Mouse (Mus musculus) forebrain, embryonic 11.5 days (tissue): ENCODE measurements around the gene Cinp. TPM values are rescaled to one million over a fixed set of nuclear protein-coding genes. Genes with fewer than 3 reads are reported as not detected.
A peak's percentile ranks its signal among the peaks of the same experiment; 100 is the strongest.

Experiments
- ATAC-seq: fragments of 200-750 bp; cut with Nextera tagmentation; replicated peaks from 2 replicates; pipeline ENCODE4 v1.8.0; 2017; ENCODE audit warnings: moderate TSS enrichment; ENCODE audit not compliant: low FRiP score
- DNase-seq: peaks from one replicate; pipeline ENCODE4 v3.0.0-alpha.2; 2017; ENCODE audit warnings: low spot score
- H3K27ac ChIP-seq: fragments of 300-500 bp; sonication (generic); 2 replicates; pipeline ENCODE4 v1.5.1; 2014; ENCODE audit warnings: low read depth, low read length
- H3K27me3 ChIP-seq: fragments of 300-500 bp; sonication (generic); 2 replicates; pipeline ENCODE4 v1.6.1; 2014; ENCODE audit warnings: mild to moderate bottlenecking, low read length, mixed read lengths; ENCODE audit not compliant: control insufficient read depth, insufficient read depth
- H3K36me3 ChIP-seq: fragments of 300-500 bp; sonication (generic); 2 replicates; pipeline ENCODE4 v1.6.1; 2014; ENCODE audit warnings: mild to moderate bottlenecking, low read length, moderate library complexity, mixed read lengths; ENCODE audit not compliant: control insufficient read depth, insufficient read depth
- H3K4me1 ChIP-seq: fragments of 300-500 bp; sonication (generic); replicated peaks from 2 replicates; pipeline ENCODE4 v1.6.1; 2014; ENCODE audit warnings: low read length, mixed read lengths; ENCODE audit not compliant: control insufficient read depth, insufficient read depth
- H3K4me2 ChIP-seq: fragments of 300-500 bp; sonication (generic); 2 replicates; pipeline ENCODE4 v1.6.1; 2014; ENCODE audit warnings: low read depth, mild to moderate bottlenecking, low read length, moderate library complexity, mixed read lengths; ENCODE audit not compliant: severe bottlenecking
- H3K4me3 ChIP-seq: fragments of 300-500 bp; sonication (generic); 2 replicates; pipeline ENCODE4 v1.5.1; 2014; ENCODE audit warnings: low read depth, low read length
- H3K9ac ChIP-seq: fragments of 300-500 bp; sonication (generic); 2 replicates; pipeline ENCODE4 v1.6.1; 2014; ENCODE audit warnings: low read length
- H3K9me3 ChIP-seq: fragments of 300-500 bp; sonication (generic); 2 replicates; pipeline ENCODE4 v1.6.1; 2016; ENCODE audit warnings: low read length, mixed read lengths; ENCODE audit not compliant: control insufficient read depth
- WGBS: fragments of 180-500 bp; shearing (Covaris S2); extraction: QIAGEN DNeasy Blood & Tissue Kit; methylation state at CpG from one replicate; pipeline ENCODE4 v1.1.7; 2014; 5-methylcytosine and 5-hydroxymethylcytosine counted together
- polyA plus RNA-seq: library from polyadenylated mRNA; unstranded; fragments of >200 nt; fragmentation: Nextera tagmentation; extraction: Ambion mirVana; gene quantifications from 2 replicates; pipeline ENCODE4 v1.2.1, GENCODE M21; 2014

Cinp gene
- polyA plus RNA-seq, result 92.7 and 96.0 TPM in 2 replicates

GRCm38 (mm10) chr12:110889036-110890020, at the start of gene Cinp, which contains the start of gene Tecpr2:
TSS of gene Cinp (minus strand) at chr12:110889145.
TSS of gene Tecpr2 (plus strand) at chr12:110889264.
- ATAC-seq, result peak; percentile 99
- DNase-seq, result peak; percentile 98
- H3K4me2 ChIP-seq, result peak within 1 kb of the TSS; percentile 96
- H3K4me1 ChIP-seq, result peaks cover 5% of the 10 kb centered on the region; the same call in 1 of the 2 replicates
- no peaks in the 10 kb centered on the region for H3K9me3 ChIP-seq
- peak within 1 kb of the TSS; percentile 84 for H3K4me3 ChIP-seq
- no peaks in the 10 kb centered on the region for H3K27me3 ChIP-seq
- no peaks in the 10 kb centered on the region for H3K36me3 ChIP-seq
- WGBS, result under 1% methylated on average over 72 of the region's 74 CpGs
- peak within 1 kb of the TSS; percentile 80 for H3K27ac ChIP-seq
- H3K9ac ChIP-seq, result peak within 1 kb of the TSS; percentile 84

DNA sequence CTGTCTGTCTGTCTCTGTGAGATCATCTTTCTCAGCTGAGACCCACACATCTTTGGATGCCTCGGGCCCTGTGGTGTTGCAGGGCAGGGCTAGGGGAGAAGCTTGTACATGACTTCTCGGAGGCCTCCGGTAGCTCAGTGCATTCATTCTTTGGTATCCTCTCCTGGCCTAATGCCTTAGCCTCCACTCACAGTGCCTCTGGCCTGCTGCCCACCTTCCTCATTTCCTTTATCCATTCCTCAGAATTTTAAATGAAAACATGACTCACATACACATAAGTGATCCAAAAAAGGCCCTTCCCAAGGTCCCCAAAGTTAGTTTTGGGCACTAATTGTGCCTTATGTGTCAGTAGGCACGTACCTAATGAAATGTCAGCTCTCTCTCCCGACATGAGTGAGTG, 48.6 kb upstream of the Cinp start:
- Histone ChIP-seq H3K27ac (no peak overlapping the region), H3K9me3 (no peaks in the 10 kb centered on the region), H3K36me3 (peaks cover 5% of the 10 kb centered on the region; the same call in 1 of the 2 replicates), H3K4me1 (no peaks in the 10 kb centered on the region), H3K4me2 (no peak overlapping the region), H3K27me3 (no peaks in the 10 kb centered on the region), H3K9ac (no peak overlapping the region), H3K4me3 (no peak overlapping the region)
- DNase-seq (no peak), ATAC-seq (no peak)
- 90% methylated on average over 5 of the region's 5 CpGs for WGBS

DNA sequence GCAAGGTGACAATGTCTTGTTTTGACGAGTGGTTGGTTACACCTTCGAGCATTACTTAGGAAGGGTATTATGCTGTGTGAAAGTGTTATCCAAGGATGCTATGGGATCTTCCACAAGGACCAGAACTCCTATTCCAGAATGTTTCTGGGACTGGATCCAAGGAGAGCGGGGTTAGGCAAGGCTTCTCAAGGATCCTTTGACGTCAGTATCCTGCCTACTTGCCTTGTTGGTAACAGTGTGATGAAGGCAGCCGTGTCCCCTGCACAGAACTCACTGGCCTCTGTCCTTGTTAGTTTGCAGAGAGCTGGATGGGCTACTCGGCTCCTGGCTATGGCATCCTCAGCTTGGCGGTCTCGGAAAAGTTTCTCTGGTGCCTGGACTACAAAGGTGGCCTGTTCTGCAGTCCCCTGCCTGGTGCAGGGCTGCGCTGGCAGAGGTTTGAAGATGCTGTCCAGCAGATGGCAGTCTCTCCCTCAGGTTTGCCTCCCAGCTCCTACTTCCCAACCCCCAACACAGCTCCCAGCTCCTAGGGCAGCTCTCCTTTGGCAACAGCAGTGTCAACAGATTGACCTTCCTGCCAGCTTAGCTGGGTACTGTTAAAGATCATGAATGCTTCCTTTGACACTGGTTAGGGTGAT, 47.2 kb upstream of the Cinp start:
- H3K36me3 ChIP-seq, result peaks cover 5% of the 10 kb centered on the region; the same call in 1 of the 2 replicates
- H3K27me3 ChIP-seq, result no peaks in the 10 kb centered on the region
- H3K9ac ChIP-seq, result no peak overlapping the region
- peak; percentile 84 for DNase-seq
- no peak overlapping the region for H3K27ac ChIP-seq
- H3K4me1 ChIP-seq, result no peaks in the 10 kb centered on the region
- H3K4me3 ChIP-seq, result no peak overlapping the region
- 64% methylated on average over 9 of the region's 9 CpGs for WGBS
- no peak overlapping the region for H3K4me2 ChIP-seq
- peak; percentile 83 for ATAC-seq
- H3K9me3 ChIP-seq, result no peaks in the 10 kb centered on the region

- Histone ChIP-seq H3K36me3 (peaks cover 2% of the 10 kb centered on the region; the same call in 1 of the 2 replicates), H3K4me3 (no peak overlapping the region), H3K9me3 (no peaks in the 10 kb centered on the region), H3K27ac (no peak overlapping the region), H3K27me3 (no peaks in the 10 kb centered on the region), H3K4me1 (no peaks in the 10 kb centered on the region), H3K9ac (no peak overlapping the region), H3K4me2 (no peak overlapping the region)
- ATAC-seq, result no peak
- WGBS, result 77% methylated on average over 5 of the region's 5 CpGs
- DNase-seq, result no peak
These were observed 43.9 kb upstream of the Cinp start for GRCm38 (mm10) chr12:110932820-110933219.

GRCm38 (mm10) chr12:110921572-110921971, 32.6 kb upstream of the Cinp start:
- H3K4me2 ChIP-seq, result no peak overlapping the region
- H3K27me3 ChIP-seq, result no peaks in the 10 kb centered on the region
- no peak overlapping the region for H3K4me3 ChIP-seq
- H3K36me3 ChIP-seq, result no peaks in the 10 kb centered on the region
- ATAC-seq (no peak), DNase-seq (no peak)
- H3K9me3 ChIP-seq, result no peaks in the 10 kb centered on the region
- H3K9ac ChIP-seq, result no peak overlapping the region
- no peaks in the 10 kb centered on the region for H3K4me1 ChIP-seq
- no peak overlapping the region for H3K27ac ChIP-seq
- 84% methylated on average over 5 of the region's 5 CpGs for WGBS

GRCm38 (mm10) chr12:110920254-110920653, 31.3 kb upstream of the Cinp start:
- no peaks in the 10 kb centered on the region for H3K36me3 ChIP-seq
- no peak overlapping the region for H3K4me3 ChIP-seq
- no peak overlapping the region for H3K27ac ChIP-seq
- no peaks in the 10 kb centered on the region for H3K9me3 ChIP-seq
- DNase-seq (no peak), ATAC-seq (no peak)
- H3K9ac ChIP-seq, result no peak overlapping the region
- H3K4me2 ChIP-seq, result no peak overlapping the region
- 92% methylated on average over 4 of the region's 4 CpGs for WGBS
- no peaks in the 10 kb centered on the region for H3K4me1 ChIP-seq
- H3K27me3 ChIP-seq, result no peaks in the 10 kb centered on the region

DNA sequence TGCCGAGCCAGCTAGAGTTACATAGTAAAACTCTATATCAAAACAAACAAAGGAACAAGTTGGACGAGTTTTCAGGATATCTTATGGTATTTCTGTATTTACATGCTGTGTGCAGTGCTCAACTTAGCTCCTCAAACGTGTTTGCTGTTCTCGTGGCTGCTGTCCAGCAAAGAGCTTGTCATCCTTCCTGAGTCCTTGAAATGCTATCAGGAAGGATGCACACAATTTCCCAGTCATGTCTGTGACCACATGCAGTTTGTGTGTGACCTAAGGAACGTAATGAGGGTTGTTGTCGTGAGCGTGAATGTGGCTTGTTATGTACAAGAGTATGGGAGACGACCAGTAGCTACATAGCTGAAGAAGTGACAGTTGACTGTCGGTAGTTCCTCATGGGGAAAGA, 26.8 kb upstream of the Cinp start:
- 93% methylated on average over 9 of the region's 9 CpGs for WGBS
- no peak for ATAC-seq

DNA sequence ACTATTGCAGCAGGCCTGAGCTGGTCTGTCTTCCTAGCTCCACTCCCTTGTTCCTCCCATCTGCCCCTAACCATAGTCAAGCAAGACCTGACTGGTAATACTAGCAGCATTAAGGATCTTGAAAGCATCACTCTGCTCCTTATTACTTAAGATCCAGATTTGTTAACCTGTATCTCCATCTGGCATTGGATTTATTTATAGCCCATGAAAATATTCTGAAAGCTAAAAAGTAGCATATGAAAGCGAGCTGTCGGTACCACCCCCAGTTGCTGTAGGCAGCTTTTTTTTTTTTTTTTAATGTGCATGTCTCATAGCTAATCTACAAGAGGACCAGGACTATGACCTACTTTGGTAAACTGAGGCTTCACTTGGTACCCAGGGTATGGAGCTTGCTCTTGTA, 21.0 kb upstream of the Cinp start:
- H3K9ac ChIP-seq, result no peak overlapping the region
- no peak overlapping the region for H3K4me3 ChIP-seq
- H3K27me3 ChIP-seq, result no peaks in the 10 kb centered on the region
- H3K9me3 ChIP-seq, result no peaks in the 10 kb centered on the region
- H3K4me1 ChIP-seq, result no peaks in the 10 kb centered on the region
- no peak for ATAC-seq
- no peaks in the 10 kb centered on the region; the same call in 1 of the 2 replicates for H3K36me3 ChIP-seq
- H3K27ac ChIP-seq, result no peak overlapping the region
- WGBS, result 100% methylated on average over 2 of the region's 2 CpGs
- DNase-seq, result no peak
- H3K4me2 ChIP-seq, result no peak overlapping the region

More for the DNA sequence above, 26.8 kb upstream of the Cinp start:
- no peaks in the 10 kb centered on the region for H3K9me3 ChIP-seq
- no peak overlapping the region for H3K9ac ChIP-seq
- H3K27ac ChIP-seq, result no peak overlapping the region
- no peak overlapping the region for H3K4me3 ChIP-seq
- H3K4me2 ChIP-seq, result no peak overlapping the region
- no peaks in the 10 kb centered on the region for H3K27me3 ChIP-seq
- no peak for DNase-seq
- H3K36me3 ChIP-seq, result no peaks in the 10 kb centered on the region
- no peaks in the 10 kb centered on the region for H3K4me1 ChIP-seq
